Mouse (Mus musculus) megakaryocyte, embryonic 14.5 days (primary cell): ENCODE data around the gene Ifit2.

Experiments
- FLI1 ChIP-seq: IDR thresholded peaks from 2 replicates; pipeline ENCODE4 v1.6.1; 2012; ENCODE audit warnings: low read length, inconsistent platforms, mixed read lengths
- GATA1 ChIP-seq: IDR thresholded peaks from 3 replicates; pipeline ENCODE4 v1.6.1; 2012; ENCODE audit warnings: mixed read lengths, low read length, inconsistent platforms, borderline replicate concordance

- TF ChIP-seq GATA1, result no peak
- no peak for TF ChIP-seq FLI1
Observed at GRCm38 (mm10) chr19:34523106-34523725, 27.3 kb upstream of the Ifit2 start.
